In the genomic region with DNA sequence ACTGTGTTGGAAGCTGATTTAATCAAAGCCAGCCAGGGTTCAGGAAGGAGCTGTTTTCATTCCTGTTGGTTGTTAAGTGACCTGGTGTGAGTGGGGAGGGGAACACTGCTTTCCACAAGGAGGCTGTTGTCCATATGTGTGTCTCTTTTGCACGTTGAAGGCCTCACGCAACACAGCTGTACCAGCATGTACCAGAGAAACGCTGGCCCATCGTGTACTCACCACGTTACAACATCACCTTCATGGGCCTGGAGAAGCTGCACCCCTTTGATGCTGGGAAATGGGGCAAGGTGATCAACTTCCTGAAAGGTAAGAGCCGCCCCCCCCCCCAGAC, we compare ENCODE assay signal across 8 mouse cellular contexts. TPM values are rescaled to one million over a fixed set of nuclear protein-coding genes. Genes with fewer than 3 reads are reported as not detected.
DNase-seq lines count a peak whose midpoint lies in the region; ATAC-seq and TF ChIP-seq lines count a peak whose summit lies in the region.

No protein-coding gene starts in this region.

- no peak for ATAC-seq in forebrain, embryonic 15.5 days (replicated peaks)
- ATAC-seq in liver, embryonic 15.5 days (ENCODE audit: insufficient read depth): no peak
- no peak for ATAC-seq in cerebellum, adult (ENCODE audit: insufficient number of reproducible peaks, low FRiP score, low TSS enrichment)

- H3K27ac ChIP-seq in heart, embryonic 10.5 days: peak overlapping the region; percentile 94
- H3K27ac ChIP-seq in forebrain, embryonic 15.5 days (replicated peaks): peak overlapping the region; percentile 65
- peak overlapping the region; percentile 98 for H3K27ac ChIP-seq in liver, embryonic 15.5 days (replicated peaks)

- intact Hi-C loops in heart, postnatal 14 days (cut with DNase I): no loop called here

- H3K4me2 ChIP-seq in forebrain, embryonic 15.5 days (replicated peaks): peak overlapping the region; percentile 79
- peak overlapping the region; percentile 91 for H3K4me2 ChIP-seq in liver, embryonic 15.5 days

- peak overlapping the region; percentile 88 for H3K4me3 ChIP-seq in heart, embryonic 10.5 days
- peak overlapping the region; percentile 83 for H3K4me3 ChIP-seq in E14TG2a.4 (replicated peaks; ENCODE audit: low read length)
- H3K4me3 ChIP-seq in forebrain, embryonic 15.5 days: peak overlapping the region; percentile 66
- peak overlapping the region; percentile 70 for H3K4me3 ChIP-seq in liver, embryonic 15.5 days (replicated peaks)

- H3K4me1 ChIP-seq in heart, embryonic 10.5 days: peaks cover 70% of the 10 kb centered on the region
- H3K4me1 ChIP-seq in E14TG2a.4 (replicated peaks; ENCODE audit: low read depth, low read length): peaks cover 15% of the 10 kb centered on the region
- peaks cover 78% of the 10 kb centered on the region for H3K4me1 ChIP-seq in forebrain, embryonic 15.5 days
- H3K4me1 ChIP-seq in liver, embryonic 15.5 days (replicated peaks): peaks cover 97% of the 10 kb centered on the region

- peak overlapping the region; percentile 72 for H3K9ac ChIP-seq in forebrain, embryonic 15.5 days (replicated peaks)
- peak overlapping the region; percentile 76 for H3K9ac ChIP-seq in liver, embryonic 15.5 days

- DNase-seq in heart, embryonic 10.5 days (ENCODE audit: low spot score): no peak
- no peak for DNase-seq in heart, postnatal 14 days
- no peak for DNase-seq in adrenal gland, postnatal 4 days (ENCODE audit: low spot score in 2 of 2)
- no peak for DNase-seq in retina, postnatal 1 day

- H3K36me3 ChIP-seq in heart, embryonic 10.5 days: no peaks in the 10 kb centered on the region
- H3K36me3 ChIP-seq in E14TG2a.4 (ENCODE audit: insufficient read depth, low read length): peaks cover 5% of the 10 kb centered on the region
- H3K36me3 ChIP-seq in forebrain, embryonic 15.5 days: no peaks in the 10 kb centered on the region
- H3K36me3 ChIP-seq in liver, embryonic 15.5 days (replicated peaks): 0 out of 2 replicates have a peak, but pooled peaks cover 5% of the 10 kb centered on the region

- H3K27me3 ChIP-seq in heart, embryonic 10.5 days (ENCODE audit: insufficient read depth, poor library complexity, severe bottlenecking): peaks cover 33% of the 10 kb centered on the region
- H3K27me3 ChIP-seq in E14TG2a.4 (ENCODE audit: insufficient read depth, low read length): peaks cover 24% of the 10 kb centered on the region
- H3K27me3 ChIP-seq in forebrain, embryonic 15.5 days: no peaks in the 10 kb centered on the region
- H3K27me3 ChIP-seq in liver, embryonic 15.5 days: peaks cover 17% of the 10 kb centered on the region

- 47% methylated on average over 6 of the region's 6 CpGs for WGBS in heart, embryonic 10.5 days
- WGBS in forebrain, embryonic 15.5 days: 39% methylated on average over 6 of the region's 6 CpGs
- WGBS in liver, embryonic 15.5 days (ENCODE audit: insufficient replicate concordance): 57% methylated on average over 6 of the region's 6 CpGs

- no peaks in the 10 kb centered on the region for H3K9me3 ChIP-seq in heart, embryonic 10.5 days
- no peaks in the 10 kb centered on the region for H3K9me3 ChIP-seq in E14TG2a.4 (ENCODE audit: low read length)
- H3K9me3 ChIP-seq in forebrain, embryonic 15.5 days: no peaks in the 10 kb centered on the region
- no peaks in the 10 kb centered on the region for H3K9me3 ChIP-seq in liver, embryonic 15.5 days (replicated peaks)

- no peak for TF ChIP-seq CTCF in E14TG2a.4 (conservative IDR thresholded peaks at IDR 0.05; ENCODE audit: low read length)

RNA-seq across cellular contexts. Expression of a gene that starts 0.7 kb away (rescaled TPM):
- polyA plus RNA-seq in heart, embryonic 10.5 days (2016; fragmentation: Nextera tagmentation; extraction: Ambion mirVana): 6.4 and 6.8 TPM in 2 replicates
- 10 to 100 TPM; 11.5 to 11.8 TPM for total RNA-seq in heart, postnatal 14 days (2021)
- polyA plus RNA-seq in forebrain, embryonic 15.5 days (2015; fragmentation: Nextera tagmentation; extraction: Ambion mirVana): 21.1 and 24.1 TPM in 2 replicates
- 5.6 and 5.9 TPM in 2 replicates for polyA plus RNA-seq in liver, embryonic 15.5 days (2015; fragmentation: Nextera tagmentation; extraction: Ambion mirVana)
- total RNA-seq in adrenal gland, postnatal 4 days (2021): 10 to 100 TPM; 12.9 to 17.8 TPM

RNA-seq across cellular contexts. Expression of a gene that starts 40.6 kb away (rescaled TPM):
- polyA plus RNA-seq in heart, embryonic 10.5 days (2016; fragmentation: Nextera tagmentation; extraction: Ambion mirVana): 10.7 and 11.6 TPM in 2 replicates
- total RNA-seq in heart, postnatal 14 days (2021): 1 to 10 TPM; 4.5 to 6.0 TPM
- polyA plus RNA-seq in forebrain, embryonic 15.5 days (2015; fragmentation: Nextera tagmentation; extraction: Ambion mirVana): 18.0 and 18.3 TPM in 2 replicates
- polyA plus RNA-seq in liver, embryonic 15.5 days (2015; fragmentation: Nextera tagmentation; extraction: Ambion mirVana): 32.0 and 37.1 TPM in 2 replicates
- total RNA-seq in adrenal gland, postnatal 4 days (2021): 10 to 100 TPM; 17.0 to 24.6 TPM

RNA-seq across cellular contexts. Expression of a gene that starts 55.1 kb away (rescaled TPM):
- polyA plus RNA-seq in heart, embryonic 10.5 days (2016; fragmentation: Nextera tagmentation; extraction: Ambion mirVana): 99.3 and 114 TPM in 2 replicates
- total RNA-seq in heart, postnatal 14 days (2021): 100 to 1,000 TPM; 112 to 127 TPM
- 10.0 and 11.1 TPM in 2 replicates for polyA plus RNA-seq in forebrain, embryonic 15.5 days (2015; fragmentation: Nextera tagmentation; extraction: Ambion mirVana)
- polyA plus RNA-seq in liver, embryonic 15.5 days (2015; fragmentation: Nextera tagmentation; extraction: Ambion mirVana): 6.2 and 6.5 TPM in 2 replicates
- 10 to 100 TPM; 71.7 to 73.5 TPM for total RNA-seq in adrenal gland, postnatal 4 days (2021)
